ENCODE assay signal across 22 mouse cellular contexts in the genomic region with DNA sequence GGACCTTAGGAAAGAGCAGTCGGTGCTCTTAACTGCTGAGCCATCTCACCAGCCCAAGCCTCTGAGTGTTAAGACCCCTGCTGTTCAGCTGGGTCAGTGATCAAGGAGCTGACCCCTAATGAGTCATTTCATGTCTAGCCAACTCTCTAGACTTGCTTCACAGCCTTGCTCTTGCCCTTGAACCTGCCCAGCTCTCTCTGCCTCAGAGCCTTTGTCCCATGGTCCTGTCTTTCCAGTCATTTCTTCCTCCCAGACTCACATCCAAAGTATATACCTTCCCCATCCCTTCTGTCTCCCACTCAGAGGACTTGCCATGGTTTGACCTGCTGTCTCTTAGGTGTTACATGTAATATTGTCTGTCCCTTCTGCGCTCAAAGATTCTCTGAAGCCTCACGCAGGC. TPM values are rescaled to one million over a fixed set of nuclear protein-coding genes. Genes with fewer than 3 reads are reported as not detected.
DNase-seq lines count a peak whose midpoint lies in the region; ATAC-seq and TF ChIP-seq lines count a peak whose summit lies in the region.
"Had no signal": no experiment of that assay in that cellular context is flagged by ENCODE, and none has a peak within 500 bp of the region (broad histone marks: within the 10 kb centered on the region; RNA-seq: fewer than 3 reads in every experiment).

No protein-coding gene starts in this region.

- TF ChIP-seq EP300 in ES-Bruce4 (IDR thresholded peaks at IDR 0.05; ENCODE audit: insufficient read depth, low read depth, low read length) = no peak

- WGBS in hindbrain, embryonic 14.5 days = 85% methylated on average over 3 of the region's 3 CpGs

- peaks cover 1% of the 10 kb centered on the region for H3K4me1 ChIP-seq in ES-Bruce4 (ENCODE audit: control insufficient read depth, insufficient read depth, low read length)
- H3K4me1 ChIP-seq in hindbrain, embryonic 14.5 days (replicated peaks; ENCODE audit: control insufficient read depth, insufficient read depth, low read length) = no peaks in the 10 kb centered on the region

- no peaks in the 10 kb centered on the region for H3K9me3 ChIP-seq in ES-Bruce4 (replicated peaks; ENCODE audit: control insufficient read depth, insufficient read depth, low read length, poor library complexity, severe bottlenecking)
- H3K9me3 ChIP-seq in hindbrain, embryonic 14.5 days (ENCODE audit: control insufficient read depth, low read length) = no peaks in the 10 kb centered on the region

- no peak for TF ChIP-seq POLR2A in ES-Bruce4 (IDR thresholded peaks at IDR 0.05; ENCODE audit: insufficient read depth, low read length)

- peak; percentile 51 for DNase-seq in adrenal gland, adult 2 months
- no peak for DNase-seq in adrenal gland, postnatal 25 days
- no peak for DNase-seq in hindbrain, embryonic 14.5 days (ENCODE audit: low spot score)
- DNase-seq: adrenal gland, adult 8-10 months; adrenal gland, postnatal 10 days; adrenal gland, postnatal 14 days; adrenal gland, postnatal 36 days; B cell, adult 2 months; cerebellum, adult 11 months; cerebellum, adult 11-12 months; cerebellum, adult 18-20 months; cerebellum, adult 2 months; cerebellum, adult 8-10 months; cerebellum, adult 9-10 months had no signal

- H3K4me2 ChIP-seq in hindbrain, embryonic 14.5 days (replicated peaks) = no peak overlapping the region

- no peaks in the 10 kb centered on the region for H3K36me3 ChIP-seq in ES-Bruce4 (ENCODE audit: control insufficient read depth, insufficient read depth, low read length, poor library complexity, severe bottlenecking)
- H3K36me3 ChIP-seq in hindbrain, embryonic 14.5 days (replicated peaks; ENCODE audit: control insufficient read depth, insufficient read depth) = no peaks in the 10 kb centered on the region

- H3K27me3 ChIP-seq in ES-Bruce4 (ENCODE audit: control insufficient read depth, insufficient read depth, low read length, poor library complexity, severe bottlenecking) = no peaks in the 10 kb centered on the region
- no peaks in the 10 kb centered on the region for H3K27me3 ChIP-seq in hindbrain, embryonic 14.5 days (ENCODE audit: control insufficient read depth, insufficient read depth, low read length)
- H3K27me3 ChIP-seq: Patski had no signal

- TF ChIP-seq CTCF in ES-Bruce4 (IDR thresholded peaks at IDR 0.05; ENCODE audit: low read depth, low read length) = no peak

- no peak overlapping the region for H3K9ac ChIP-seq in ES-Bruce4 (ENCODE audit: low read depth, poor library complexity, severe bottlenecking)
- no peak overlapping the region for H3K9ac ChIP-seq in hindbrain, embryonic 14.5 days

- no peak for ATAC-seq in hindbrain, embryonic 14.5 days (ENCODE audit: low FRiP score)
- ATAC-seq: activated CD4-positive, CD25-positive, alpha-beta regulatory T cell, adult 4 months; CD4-positive, CD25-positive, alpha-beta regulatory T cell, adult 4 months; Patski had no signal

- no peak overlapping the region for H3K4me3 ChIP-seq in ES-Bruce4 (ENCODE audit: low read depth, low read length)
- no peak overlapping the region for H3K4me3 ChIP-seq in hindbrain, embryonic 14.5 days (replicated peaks; ENCODE audit: low read length)

- peak overlapping the region; percentile 34; the same call in 1 of the 2 replicates for H3K27ac ChIP-seq in ES-Bruce4 (ENCODE audit: insufficient read depth, low read length)
- no peak overlapping the region for H3K27ac ChIP-seq in hindbrain, embryonic 14.5 days

RNA-seq across cellular contexts. Expression of a gene that starts 13.4 kb away (rescaled TPM):
- 10 to 100 TPM in 1 of 2 experiments, 1 to 10 TPM in 1; 2.8 to 23.9 TPM for total RNA-seq in adrenal gland, adult 2 months (2021)
- polyA plus RNA-seq in adrenal gland, adult 2 months (2012; rRNA removed) = 5.8 and 6.9 TPM in 2 replicates
- total RNA-seq in adrenal gland, postnatal 25 days (2021) = 10.6 and 19.7 TPM in 2 replicates
- polyA plus RNA-seq in ES-Bruce4 (2011; ENCODE audit: insufficient read depth, insufficient read length, low read depth, missing spikeins) = 11.4 and 12.3 TPM in 2 replicates
- polyA plus RNA-seq in hindbrain, embryonic 14.5 days (2014; fragmentation: Nextera tagmentation; extraction: Ambion mirVana) = 0.95 and 1.0 TPM in 2 replicates

RNA-seq across cellular contexts. Expression of a gene that starts 19.2 kb away (rescaled TPM):
- total RNA-seq in adrenal gland, adult 2 months (2021) = 1 to 10 TPM; 3.9 to 5.0 TPM
- polyA plus RNA-seq in adrenal gland, adult 2 months (2012; rRNA removed) = 7.4 and 8.4 TPM in 2 replicates
- 2.1 and 3.2 TPM in 2 replicates for total RNA-seq in adrenal gland, postnatal 25 days (2021)
- polyA plus RNA-seq in ES-Bruce4 (2011; ENCODE audit: insufficient read depth, insufficient read length, low read depth, missing spikeins) = 1.1 TPM in 1 of 2 replicates, not detected in the other
- 48.0 and 56.9 TPM in 2 replicates for polyA plus RNA-seq in hindbrain, embryonic 14.5 days (2014; fragmentation: Nextera tagmentation; extraction: Ambion mirVana)
- total RNA-seq: CH12.LX, G1E, MEL had no signal
- polyA plus RNA-seq: activated CD4-positive, CD25-positive, alpha-beta regulatory T cell, adult 4 months; C2C12; CD4-positive, CD25-positive, alpha-beta regulatory T cell, adult 4 months; G1E; Patski had no signal

RNA-seq across cellular contexts. Expression of a gene that starts 24.8 kb away (rescaled TPM):
- total RNA-seq in adrenal gland, adult 2 months (2021) = 100 to 1,000 TPM; 103 to 107 TPM
- 328 and 381 TPM in 2 replicates for polyA plus RNA-seq in adrenal gland, adult 2 months (2012; rRNA removed)
- 113 and 126 TPM in 2 replicates for total RNA-seq in adrenal gland, postnatal 25 days (2021)
- 86.7 and 89.1 TPM in 2 replicates for polyA plus RNA-seq in ES-Bruce4 (2011; ENCODE audit: insufficient read depth, insufficient read length, low read depth, missing spikeins)
- polyA plus RNA-seq in hindbrain, embryonic 14.5 days (2014; fragmentation: Nextera tagmentation; extraction: Ambion mirVana) = 93.7 and 95.3 TPM in 2 replicates

RNA-seq across cellular contexts. Expression of a gene that starts 40.6 kb away (rescaled TPM):
- total RNA-seq in adrenal gland, adult 2 months (2021) = 10 to 100 TPM in 1 of 2 experiments, 1 to 10 TPM in 1; 6.2 to 11.0 TPM
- 13.7 and 15.9 TPM in 2 replicates for polyA plus RNA-seq in adrenal gland, adult 2 months (2012; rRNA removed)
- 17.0 and 22.8 TPM in 2 replicates for total RNA-seq in adrenal gland, postnatal 25 days (2021)
- polyA plus RNA-seq in ES-Bruce4 (2011; ENCODE audit: insufficient read depth, insufficient read length, low read depth, missing spikeins) = 27.5 and 31.3 TPM in 2 replicates
- 18.8 and 19.5 TPM in 2 replicates for polyA plus RNA-seq in hindbrain, embryonic 14.5 days (2014; fragmentation: Nextera tagmentation; extraction: Ambion mirVana)
- total RNA-seq: CH12.LX had no signal

RNA-seq across cellular contexts. Expression of a gene that starts 57.6 kb away (rescaled TPM):
- total RNA-seq in adrenal gland, adult 2 months (2021) = 1 to 10 TPM; 5.4 to 7.8 TPM
- 3.3 and 3.7 TPM in 2 replicates for polyA plus RNA-seq in adrenal gland, adult 2 months (2012; rRNA removed)
- 7.6 and 8.3 TPM in 2 replicates for total RNA-seq in adrenal gland, postnatal 25 days (2021)
- polyA plus RNA-seq in ES-Bruce4 (2011; ENCODE audit: insufficient read depth, insufficient read length, low read depth, missing spikeins) = 26.7 and 30.6 TPM in 2 replicates
- 16.5 and 17.2 TPM in 2 replicates for polyA plus RNA-seq in hindbrain, embryonic 14.5 days (2014; fragmentation: Nextera tagmentation; extraction: Ambion mirVana)
- total RNA-seq: CH12.LX had no signal
- polyA plus RNA-seq: C2C12 had no signal
